Mouse (Mus musculus) gastrocnemius, adult 2 months (tissue): Measurements from ENCODE around the gene C1ql1. TPM values are rescaled to one million over a fixed set of nuclear protein-coding genes. Genes with fewer than 3 reads are reported as not detected.

Experiments used
- DNase-seq: peaks from one replicate; pipeline ENCODE4 v3.0.0; 2022
- H3K27ac ChIP-seq: fragments of 200-600 bp; 2 replicates; pipeline ENCODE4 v1.8.1; 2022; ENCODE audit warnings: mild to moderate bottlenecking
- H3K4me3 ChIP-seq: fragments of 200-600 bp; 2 replicates; pipeline ENCODE4 v1.8.1; 2022; ENCODE audit warnings: mild to moderate bottlenecking, moderate library complexity
- CTCF ChIP-seq: fragments of 200-600 bp; IDR thresholded peaks from 2 replicates; pipeline ENCODE4 v1.8.1; 2022; ENCODE audit warnings: antibody characterized with exemption, mild to moderate bottlenecking, moderate library complexity
- intact Hi-C: fragments of 180-260 bp; cut with DNase I; formaldehyde crosslinking; loops from one replicate; pipeline ENCODE4 v1.15.1; 2025
- total RNA-seq, 2 experiments: library from RNA; stranded (reverse); gene quantifications; 2 replicates each; pipeline ENCODE4 v1.2.3; 2021

C1ql1 gene
- total RNA-seq, 2 experiments from 2014 or later, result not detected

- intact Hi-C loops, result no loop called here
- DNase-seq, result no peak
- TF ChIP-seq CTCF, result no peak
- H3K4me3 ChIP-seq, result no peak overlapping the region
- no peak overlapping the region for H3K27ac ChIP-seq
These were observed 25.8 kb upstream of the C1ql1 start for GRCm38 (mm10) chr11:102972326-102972725.

- no peak for TF ChIP-seq CTCF
- Histone ChIP-seq H3K27ac (no peak overlapping the region), H3K4me3 (no peak overlapping the region)
- intact Hi-C loops, result no loop called here
- no peak for DNase-seq
These were observed 25.1 kb upstream of the C1ql1 start for GRCm38 (mm10) chr11:102971604-102972003.

- intact Hi-C loops, result no loop called here
- Histone ChIP-seq H3K4me3 (no peak overlapping the region), H3K27ac (no peak overlapping the region)
- no peak for TF ChIP-seq CTCF
- DNase-seq, result no peak
These were observed 18.1 kb upstream of the C1ql1 start for GRCm38 (mm10) chr11:102964547-102965091.

GRCm38 (mm10) chr11:102963855-102964546 lies 17.5 kb upstream of the C1ql1 start:
- peak overlapping the region; percentile 26; the same call in 1 of the 2 replicates for H3K4me3 ChIP-seq
- TF ChIP-seq CTCF, result no peak
- intact Hi-C loops, result no loop called here
- no peak overlapping the region for H3K27ac ChIP-seq
- DNase-seq, result no peak

- Histone ChIP-seq H3K4me3 (no peak overlapping the region; the same call in 1 of the 2 replicates), H3K27ac (no peak overlapping the region)
- intact Hi-C loops, result no loop called here
- DNase-seq, result no peak
- TF ChIP-seq CTCF, result no peak
These were observed 16.9 kb upstream of the C1ql1 start for GRCm38 (mm10) chr11:102963246-102963854.

- no peak overlapping the region for H3K27ac ChIP-seq
- DNase-seq, result no peak
- no peak overlapping the region for H3K4me3 ChIP-seq
- intact Hi-C loops, result no loop called here
- no peak for TF ChIP-seq CTCF
These were observed 16.4 kb upstream of the C1ql1 start for GRCm38 (mm10) chr11:102962861-102963245.

GRCm38 (mm10) chr11:102961082-102961481 lies 14.6 kb upstream of the C1ql1 start:
- no peak for TF ChIP-seq CTCF
- intact Hi-C loops, result no loop called here

GRCm38 (mm10) chr11:102958870-102959269 lies 12.4 kb upstream of the C1ql1 start:
- intact Hi-C loops, result no loop called here
- DNase-seq, result no peak
- TF ChIP-seq CTCF, result 0 out of 2 replicates have a peak, but pooled peaks have one; percentile 3
- Histone ChIP-seq H3K27ac (no peak overlapping the region), H3K4me3 (no peak overlapping the region)

More at GRCm38 (mm10) chr11:102961082-102961481, 14.6 kb upstream of the C1ql1 start:
- Histone ChIP-seq H3K27ac (no peak overlapping the region), H3K4me3 (no peak overlapping the region)
- DNase-seq, result no peak

- H3K4me3 ChIP-seq, result no peak overlapping the region
- no peak for TF ChIP-seq CTCF
- no peak overlapping the region for H3K27ac ChIP-seq
- intact Hi-C loops, result no loop called here
- no peak for DNase-seq
These were observed 11.9 kb upstream of the C1ql1 start for GRCm38 (mm10) chr11:102958431-102958830.

GRCm38 (mm10) chr11:102957692-102958091 lies 11.2 kb upstream of the C1ql1 start:
- intact Hi-C loops, result no loop called here
- no peak for DNase-seq
- TF ChIP-seq CTCF, result no peak
- Histone ChIP-seq H3K4me3 (no peak overlapping the region), H3K27ac (no peak overlapping the region)

GRCm38 (mm10) chr11:102956962-102957614 lies 10.6 kb upstream of the C1ql1 start:
- H3K4me3 ChIP-seq, result no peak overlapping the region
- no peak overlapping the region for H3K27ac ChIP-seq
- DNase-seq, result peak; percentile 56
- no peak for TF ChIP-seq CTCF
- intact Hi-C loops, result no loop called here

GRCm38 (mm10) chr11:102952922-102953321 lies 6.4 kb upstream of the C1ql1 start:
- Histone ChIP-seq H3K4me3 (no peak overlapping the region), H3K27ac (no peak overlapping the region)
- no peak for DNase-seq
- no peak for TF ChIP-seq CTCF
- intact Hi-C loops, result no loop called here
